Mouse (Mus musculus): Measurements from ENCODE around the gene Lrit2. TPM values are rescaled to one million over a fixed set of nuclear protein-coding genes. Genes with fewer than 3 reads are reported as not detected.

The Lrit2 gene
- polyA plus RNA-seq, 1 experiment, result not detected

- no peak within 1 kb of the TSS for H3K4me3 ChIP-seq (ENCODE audit: extremely low read depth, insufficient read depth, insufficient read length)
- 100% methylated on average over 1 of the region's 1 CpGs for WGBS
These were observed 18.8 kb upstream of the Lrit2 start, which contains the start of gene Rgr for GRCm38 (mm10) chr14:37048914-37049410. Gene Rgr, minus strand, starts transcription at chr14:37048964.

DNA sequence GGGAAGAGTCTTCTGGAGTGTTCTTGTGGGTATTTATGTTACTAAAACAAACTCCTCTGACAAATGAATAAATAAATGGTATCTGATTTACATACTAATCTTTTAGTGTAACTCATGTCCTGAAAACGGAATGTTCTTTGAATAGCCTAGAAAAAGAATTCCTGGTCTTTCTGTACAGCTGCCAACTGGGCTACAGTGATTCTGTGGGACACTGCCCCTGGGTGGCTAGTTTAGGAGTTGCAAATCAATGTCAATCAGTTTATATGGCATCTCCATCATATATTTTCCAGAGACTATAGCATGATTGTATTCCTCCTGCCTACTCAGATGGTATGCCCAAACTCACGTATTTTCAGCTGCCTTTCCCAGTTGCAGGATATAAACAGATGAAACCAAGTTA is 2.9 kb upstream of the Lrit2 start:
- Histone ChIP-seq H3K4me3 (ENCODE audit: extremely low read depth, insufficient read depth, insufficient read length) (no peak overlapping the region), H3K36me3 (ENCODE audit: control insufficient read depth, insufficient read depth, low read length) (no peaks in the 10 kb centered on the region), H3K4me1 (ENCODE audit: control insufficient read depth, insufficient read depth, insufficient read length) (no peaks in the 10 kb centered on the region), H3K27ac (ENCODE audit: insufficient read depth, low read length) (no peak overlapping the region), H3K27me3 (ENCODE audit: control insufficient read depth, insufficient read depth, low read length) (no peaks in the 10 kb centered on the region)
- no peak for TF ChIP-seq POLR2A (IDR thresholded peaks at IDR 0.05; ENCODE audit: low read depth, low read length)
- TF ChIP-seq CTCF (IDR thresholded peaks at IDR 0.05; ENCODE audit: extremely low read depth, insufficient read depth, insufficient read length, insufficient replicate concordance), result no peak
- no peak for DNase-seq (ENCODE audit: low read depth in 1 of 2, low spot score in 2 of 2)
- WGBS, result 66% methylated on average over 2 of the region's 2 CpGs

More at GRCm38 (mm10) chr14:37048914-37049410, 18.8 kb upstream of the Lrit2 start, which contains the start of gene Rgr:
- H3K27ac ChIP-seq (ENCODE audit: insufficient read depth, low read length), result no peak within 1 kb of the TSS
- TF ChIP-seq CTCF (IDR thresholded peaks at IDR 0.05; ENCODE audit: extremely low read depth, insufficient read depth, insufficient read length, insufficient replicate concordance) (no peak), POLR2A (IDR thresholded peaks at IDR 0.05; ENCODE audit: low read depth, low read length) (no peak)
- H3K27me3 ChIP-seq (ENCODE audit: control insufficient read depth, insufficient read depth, low read length), result no peaks in the 10 kb centered on the region
- DNase-seq (ENCODE audit: low read depth in 1 of 2, low spot score in 2 of 2), result no peak
- no peaks in the 10 kb centered on the region for H3K4me1 ChIP-seq (ENCODE audit: control insufficient read depth, insufficient read depth, insufficient read length)
- no peaks in the 10 kb centered on the region for H3K36me3 ChIP-seq (ENCODE audit: control insufficient read depth, insufficient read depth, low read length)

GRCm38 (mm10) chr14:37066636-37067035 is 1.1 kb upstream of the Lrit2 start:
- Histone ChIP-seq H3K4me1 (ENCODE audit: control insufficient read depth, insufficient read depth, insufficient read length) (no peaks in the 10 kb centered on the region), H3K36me3 (ENCODE audit: control insufficient read depth, insufficient read depth, low read length) (no peaks in the 10 kb centered on the region), H3K4me3 (ENCODE audit: extremely low read depth, insufficient read depth, insufficient read length) (no peak overlapping the region), H3K27me3 (ENCODE audit: control insufficient read depth, insufficient read depth, low read length) (no peaks in the 10 kb centered on the region), H3K27ac (ENCODE audit: insufficient read depth, low read length) (no peak overlapping the region)
- WGBS, result 65% methylated on average over 2 of the region's 2 CpGs
- TF ChIP-seq POLR2A (IDR thresholded peaks at IDR 0.05; ENCODE audit: low read depth, low read length), result no peak
- no peak for TF ChIP-seq CTCF (IDR thresholded peaks at IDR 0.05; ENCODE audit: extremely low read depth, insufficient read depth, insufficient read length, insufficient replicate concordance)
- no peak for DNase-seq (ENCODE audit: low read depth in 1 of 2, low spot score in 2 of 2)

DNA sequence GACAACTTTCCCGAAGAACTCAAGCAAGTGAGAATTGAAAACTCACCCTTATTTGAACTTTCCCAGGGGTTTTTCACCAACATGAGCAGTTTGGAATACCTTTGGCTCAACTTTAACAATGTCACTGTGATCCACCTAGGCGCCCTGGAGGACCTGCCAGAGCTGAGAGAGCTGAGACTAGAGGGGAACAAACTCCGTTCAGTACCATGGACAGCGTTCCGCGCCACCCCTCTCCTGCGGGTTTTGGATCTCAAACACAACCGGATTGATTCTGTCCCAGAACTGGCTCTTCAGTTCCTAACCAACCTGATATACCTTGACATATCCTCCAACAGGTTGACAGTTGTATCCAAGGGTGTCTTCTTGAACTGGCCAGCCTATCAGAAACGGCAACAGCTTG is 787 bp downstream of the Lrit2 start:
- Histone ChIP-seq H3K27ac (ENCODE audit: insufficient read depth, low read length) (no peak overlapping the region), H3K27me3 (ENCODE audit: control insufficient read depth, insufficient read depth, low read length) (no peaks in the 10 kb centered on the region), H3K4me3 (ENCODE audit: extremely low read depth, insufficient read depth, insufficient read length) (no peak overlapping the region), H3K36me3 (ENCODE audit: control insufficient read depth, insufficient read depth, low read length) (no peaks in the 10 kb centered on the region), H3K4me1 (ENCODE audit: control insufficient read depth, insufficient read depth, insufficient read length) (no peaks in the 10 kb centered on the region)
- no peak for DNase-seq (ENCODE audit: low read depth in 1 of 2, low spot score in 2 of 2)
- no peak for TF ChIP-seq POLR2A (IDR thresholded peaks at IDR 0.05; ENCODE audit: low read depth, low read length)
- TF ChIP-seq CTCF (IDR thresholded peaks at IDR 0.05; ENCODE audit: extremely low read depth, insufficient read depth, insufficient read length, insufficient replicate concordance), result no peak
- WGBS, result 23% methylated on average over 9 of the region's 9 CpGs

DNA sequence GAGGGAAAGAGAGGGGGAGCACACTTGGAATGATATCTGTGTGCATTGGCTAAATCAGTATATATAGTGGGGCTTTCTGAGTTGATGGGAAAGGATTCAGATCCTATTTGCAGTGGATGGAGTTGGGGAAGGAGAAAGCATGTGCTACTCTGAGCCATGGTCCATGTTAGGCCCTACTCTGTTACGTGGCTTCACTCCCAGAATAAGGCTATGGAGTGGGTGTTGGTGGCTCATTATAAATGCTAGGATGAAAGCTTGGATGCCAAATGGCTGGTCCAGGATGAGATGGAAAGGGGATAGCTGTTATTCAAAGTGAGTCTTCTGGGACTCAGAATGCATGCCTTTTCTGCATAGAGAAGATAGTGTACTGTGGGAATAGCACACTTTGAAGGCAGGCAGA is 13.0 kb downstream of the Lrit2 start:
- WGBS, result 67% methylated on average over 1 of the region's 1 CpGs
- Histone ChIP-seq H3K27me3 (ENCODE audit: control insufficient read depth, insufficient read depth, low read length) (no peaks in the 10 kb centered on the region), H3K4me1 (ENCODE audit: control insufficient read depth, insufficient read depth, insufficient read length) (no peaks in the 10 kb centered on the region), H3K36me3 (ENCODE audit: control insufficient read depth, insufficient read depth, low read length) (no peaks in the 10 kb centered on the region), H3K4me3 (ENCODE audit: extremely low read depth, insufficient read depth, insufficient read length) (no peak overlapping the region), H3K27ac (ENCODE audit: insufficient read depth, low read length) (no peak overlapping the region)
- TF ChIP-seq POLR2A (IDR thresholded peaks at IDR 0.05; ENCODE audit: low read depth, low read length), result no peak
- TF ChIP-seq CTCF (IDR thresholded peaks at IDR 0.05; ENCODE audit: extremely low read depth, insufficient read depth, insufficient read length, insufficient replicate concordance), result no peak
- no peak for DNase-seq (ENCODE audit: low read depth in 1 of 2, low spot score in 2 of 2)

- no peaks in the 10 kb centered on the region for H3K36me3 ChIP-seq (ENCODE audit: control insufficient read depth, insufficient read depth, low read length)
- no peaks in the 10 kb centered on the region for H3K4me1 ChIP-seq (ENCODE audit: control insufficient read depth, insufficient read depth, insufficient read length)
- no peaks in the 10 kb centered on the region for H3K27me3 ChIP-seq (ENCODE audit: control insufficient read depth, insufficient read depth, low read length)
- H3K27ac ChIP-seq (ENCODE audit: insufficient read depth, low read length), result no peak overlapping the region
- no peak overlapping the region for H3K4me3 ChIP-seq (ENCODE audit: extremely low read depth, insufficient read depth, insufficient read length)
- TF ChIP-seq CTCF (IDR thresholded peaks at IDR 0.05; ENCODE audit: extremely low read depth, insufficient read depth, insufficient read length, insufficient replicate concordance) (no peak), POLR2A (IDR thresholded peaks at IDR 0.05; ENCODE audit: low read depth, low read length) (no peak)
- 40% methylated on average over 4 of the region's 4 CpGs for WGBS
- DNase-seq (ENCODE audit: low read depth in 1 of 2, low spot score in 2 of 2), result no peak
These were observed 16.0 kb downstream of the Lrit2 start for GRCm38 (mm10) chr14:37083755-37084154.

- H3K27me3 ChIP-seq (ENCODE audit: control insufficient read depth, insufficient read depth, low read length), result 0 out of 2 replicates have a peak, but pooled peaks cover 1% of the 10 kb centered on the region
- TF ChIP-seq CTCF (IDR thresholded peaks at IDR 0.05; ENCODE audit: extremely low read depth, insufficient read depth, insufficient read length, insufficient replicate concordance), result no peak
- no peak for TF ChIP-seq POLR2A (IDR thresholded peaks at IDR 0.05; ENCODE audit: low read depth, low read length)
- WGBS, result 85% methylated on average over 6 of the region's 6 CpGs
These were observed 26.7 kb downstream of the Lrit2 start for GRCm38 (mm10) chr14:37094436-37094835.

More at GRCm38 (mm10) chr14:37094436-37094835, 26.7 kb downstream of the Lrit2 start:
- Histone ChIP-seq H3K4me3 (ENCODE audit: extremely low read depth, insufficient read depth, insufficient read length) (no peak overlapping the region), H3K36me3 (ENCODE audit: control insufficient read depth, insufficient read depth, low read length) (no peaks in the 10 kb centered on the region), H3K27ac (ENCODE audit: insufficient read depth, low read length) (no peak overlapping the region), H3K4me1 (ENCODE audit: control insufficient read depth, insufficient read depth, insufficient read length) (no peaks in the 10 kb centered on the region)
- DNase-seq (ENCODE audit: low read depth in 1 of 2, low spot score in 2 of 2), result no peak

Data from spleen, adult 2 months (tissue).